21 mouse cellular contexts compared by ENCODE assay signal in the genomic region with DNA sequence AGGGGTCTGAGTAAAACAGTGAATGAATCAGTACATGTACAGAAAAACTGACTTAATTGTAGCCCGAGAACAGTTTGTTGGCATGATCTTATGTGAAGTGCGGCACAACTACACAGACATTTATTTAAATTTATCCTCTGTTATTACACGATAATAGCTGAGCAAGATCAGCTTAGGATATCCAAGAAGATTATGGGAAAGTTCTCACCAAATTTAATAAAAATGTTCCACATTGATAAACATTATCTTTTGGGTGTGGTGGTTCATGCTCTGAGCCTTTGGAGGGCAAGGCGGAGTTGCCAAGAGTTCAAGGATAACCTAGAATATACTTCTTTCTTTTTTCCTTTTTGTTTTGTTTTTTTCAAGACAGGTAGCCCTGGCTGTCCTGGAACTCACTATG. TPM values are rescaled to one million over a fixed set of nuclear protein-coding genes. Genes with fewer than 3 reads are reported as not detected.
DNase-seq lines count a peak whose midpoint lies in the region; ATAC-seq and TF ChIP-seq lines count a peak whose summit lies in the region.
"Had no signal": no experiment of that assay in that cellular context is flagged by ENCODE, and none has a peak within 500 bp of the region (broad histone marks: within the 10 kb centered on the region; RNA-seq: fewer than 3 reads in every experiment).

No protein-coding gene starts in this region.

- no peak for TF ChIP-seq POLR2A in ES-Bruce4 (IDR thresholded peaks at IDR 0.05; ENCODE audit: insufficient read depth, low read length)

- peak overlapping the region; percentile 29; the same call in 1 of the 2 replicates for H3K27ac ChIP-seq in ES-Bruce4 (ENCODE audit: insufficient read depth, low read length)
- peak overlapping the region; percentile 98 for H3K27ac ChIP-seq in liver, embryonic 13.5 days
- no peak overlapping the region for H3K27ac ChIP-seq in liver, postnatal 0 days (ENCODE audit: low read depth)
- H3K27ac ChIP-seq: embryonic facial prominence, embryonic 13.5 days; forebrain, embryonic 10.5 days; gastrocnemius, adult 2 months; hindbrain, embryonic 13.5 days; hindbrain, postnatal 0 days had no signal

- peak; percentile 29 for ATAC-seq in liver, embryonic 13.5 days (ENCODE audit: low read depth)
- ATAC-seq in liver, postnatal 0 days = no peak
- ATAC-seq: forebrain, embryonic 14.5 days; hindbrain, postnatal 0 days had no signal

- no peak overlapping the region for H3K4me3 ChIP-seq in ES-Bruce4 (ENCODE audit: low read depth, low read length)
- peak overlapping the region; percentile 96; the same call in 1 of the 2 replicates for H3K4me3 ChIP-seq in liver, embryonic 13.5 days (replicated peaks)
- H3K4me3 ChIP-seq in liver, postnatal 0 days (ENCODE audit: low read depth, low read length) = no peak overlapping the region
- H3K4me3 ChIP-seq: embryonic facial prominence, embryonic 13.5 days; forebrain, embryonic 10.5 days; gastrocnemius, adult 2 months; heart, embryonic 12.5 days; hindbrain, embryonic 13.5 days had no signal

- peaks cover 2% of the 10 kb centered on the region for H3K4me1 ChIP-seq in ES-Bruce4 (ENCODE audit: control insufficient read depth, insufficient read depth, low read length)
- peaks cover 38% of the 10 kb centered on the region for H3K4me1 ChIP-seq in liver, embryonic 13.5 days (replicated peaks)
- peaks cover 17% of the 10 kb centered on the region for H3K4me1 ChIP-seq in liver, postnatal 0 days (ENCODE audit: insufficient read depth)

- peaks cover 20% of the 10 kb centered on the region for H3K36me3 ChIP-seq in ES-Bruce4 (ENCODE audit: control insufficient read depth, insufficient read depth, low read length, poor library complexity, severe bottlenecking)
- peaks cover 44% of the 10 kb centered on the region for H3K36me3 ChIP-seq in liver, embryonic 13.5 days
- peaks cover 48% of the 10 kb centered on the region for H3K36me3 ChIP-seq in liver, postnatal 0 days (replicated peaks; ENCODE audit: insufficient read depth, low read length)

- H3K27me3 ChIP-seq in ES-Bruce4 (ENCODE audit: control insufficient read depth, insufficient read depth, low read length, poor library complexity, severe bottlenecking) = no peaks in the 10 kb centered on the region
- no peaks in the 10 kb centered on the region for H3K27me3 ChIP-seq in liver, embryonic 13.5 days
- no peaks in the 10 kb centered on the region for H3K27me3 ChIP-seq in liver, postnatal 0 days (ENCODE audit: insufficient read depth, low read length)
- H3K27me3 ChIP-seq: embryonic facial prominence, embryonic 13.5 days; heart, embryonic 12.5 days; hindbrain, embryonic 13.5 days had no signal

- DNase-seq in c-Kit-positive CD71-positive TER-119-positive erythroid progenitor cells, embryonic 14.5 days (ENCODE audit: low spot score) = peak; percentile 57
- DNase-seq in liver, embryonic 13.5 days = no peak
- DNase-seq in liver, postnatal 0 days = no peak
- no peak for DNase-seq in right cerebral cortex, adult 2 months (ENCODE audit: low spot score in 2 of 2)
- no peak for DNase-seq in left cerebral cortex, adult 9 months (ENCODE audit: low spot score in 2 of 2)
- no peak for DNase-seq in heart, postnatal 4 days
- DNase-seq: adrenal gland, adult 2 months; adrenal gland, postnatal 25 days; cerebellum, adult 11 months; cerebellum, adult 8-10 months; cerebellum, postnatal 14 days; gastrocnemius, adult 2 months; gastrocnemius, postnatal 25 days; heart, postnatal 36 days had no signal

- no peak for TF ChIP-seq EP300 in ES-Bruce4 (IDR thresholded peaks at IDR 0.05; ENCODE audit: insufficient read depth, low read depth, low read length)
- no peak; the same call in 1 of the 2 replicates for TF ChIP-seq EP300 in liver, postnatal 0 days (IDR thresholded peaks at IDR 0.05; ENCODE audit: low read depth)

- no peak overlapping the region for H3K9ac ChIP-seq in ES-Bruce4 (ENCODE audit: low read depth, poor library complexity, severe bottlenecking)
- H3K9ac ChIP-seq in liver, embryonic 13.5 days = peak overlapping the region; percentile 94; the same call in 1 of the 2 replicates
- no peak overlapping the region for H3K9ac ChIP-seq in liver, postnatal 0 days (replicated peaks)
- H3K9ac ChIP-seq: embryonic facial prominence, embryonic 13.5 days; heart, embryonic 12.5 days; hindbrain, embryonic 13.5 days had no signal

- H3K4me2 ChIP-seq in liver, embryonic 13.5 days = peak overlapping the region; percentile 85
- peak overlapping the region; percentile 68 for H3K4me2 ChIP-seq in liver, postnatal 0 days (ENCODE audit: low read depth, low read length)
- H3K4me2 ChIP-seq: embryonic facial prominence, embryonic 13.5 days; heart, embryonic 12.5 days; hindbrain, embryonic 13.5 days had no signal

- WGBS in liver, embryonic 13.5 days (ENCODE audit: insufficient replicate concordance) = 26% methylated on average over 4 of the region's 4 CpGs
- WGBS in liver, postnatal 0 days (ENCODE audit: insufficient replicate concordance) = 64% methylated on average over 4 of the region's 4 CpGs

- no peak for TF ChIP-seq CTCF in ES-Bruce4 (IDR thresholded peaks at IDR 0.05; ENCODE audit: low read depth, low read length)
- no peak for TF ChIP-seq CTCF in liver, postnatal 0 days (IDR thresholded peaks at IDR 0.05; ENCODE audit: low read depth)

- H3K9me3 ChIP-seq in ES-Bruce4 (replicated peaks; ENCODE audit: control insufficient read depth, insufficient read depth, low read length, poor library complexity, severe bottlenecking) = no peaks in the 10 kb centered on the region
- no peaks in the 10 kb centered on the region for H3K9me3 ChIP-seq in liver, embryonic 13.5 days (replicated peaks)
- no peaks in the 10 kb centered on the region for H3K9me3 ChIP-seq in liver, postnatal 0 days (ENCODE audit: low read length)
- H3K9me3 ChIP-seq: embryonic facial prominence, embryonic 13.5 days; forebrain, embryonic 10.5 days; heart, embryonic 12.5 days; hindbrain, embryonic 13.5 days had no signal

RNA-seq across cellular contexts. Expression of a gene that starts 2.2 kb away (rescaled TPM):
- 217 and 224 TPM in 2 replicates for polyA plus RNA-seq in ES-Bruce4 (2011; ENCODE audit: insufficient read depth, insufficient read length, low read depth, missing spikeins)
- polyA plus RNA-seq in liver, embryonic 13.5 days (2015; fragmentation: Nextera tagmentation; extraction: Ambion mirVana) = 45.6 and 51.9 TPM in 2 replicates
- polyA plus RNA-seq in liver, postnatal 0 days (2015; fragmentation: Nextera tagmentation; extraction: Ambion mirVana) = 15.7 and 18.0 TPM in 2 replicates
- 10 to 100 TPM; 48.5 to 50.6 TPM for total RNA-seq in heart, postnatal 4 days (2021)

RNA-seq across cellular contexts. Expression of a gene that starts 58.2 kb away (rescaled TPM):
- polyA plus RNA-seq in ES-Bruce4 (2011; ENCODE audit: insufficient read depth, insufficient read length, low read depth, missing spikeins) = 175 and 178 TPM in 2 replicates
- 12.1 TPM in 2 replicates for polyA plus RNA-seq in liver, embryonic 13.5 days (2015; fragmentation: Nextera tagmentation; extraction: Ambion mirVana)
- polyA plus RNA-seq in liver, postnatal 0 days (2015; fragmentation: Nextera tagmentation; extraction: Ambion mirVana) = 8.5 and 10.0 TPM in 2 replicates
- 10 to 100 TPM; 73.8 to 76.4 TPM for total RNA-seq in heart, postnatal 4 days (2021)

Comparison
In these comparisons a context has a peak if more than half of its experiments do, and no peak if none do; other contexts are left out.
1. RNA of a gene that starts 58.2 kb away (polyA plus RNA-seq): 175 to 178 TPM in ES-Bruce4; 12.1 TPM in liver, embryonic 13.5 days and 8.5 to 10.0 TPM in liver, postnatal 0 days; every median in the first group is over 10 times any median in the second.